Mouse (Mus musculus): ENCODE data around the gene Coq5. TPM values are rescaled to one million over a fixed set of nuclear protein-coding genes. Genes with fewer than 3 reads are reported as not detected.
A peak's percentile ranks its signal among the peaks of the same experiment; 100 is the strongest.

Coq5 gene
- total RNA-seq, 1 experiment = 34.8 TPM

DNA sequence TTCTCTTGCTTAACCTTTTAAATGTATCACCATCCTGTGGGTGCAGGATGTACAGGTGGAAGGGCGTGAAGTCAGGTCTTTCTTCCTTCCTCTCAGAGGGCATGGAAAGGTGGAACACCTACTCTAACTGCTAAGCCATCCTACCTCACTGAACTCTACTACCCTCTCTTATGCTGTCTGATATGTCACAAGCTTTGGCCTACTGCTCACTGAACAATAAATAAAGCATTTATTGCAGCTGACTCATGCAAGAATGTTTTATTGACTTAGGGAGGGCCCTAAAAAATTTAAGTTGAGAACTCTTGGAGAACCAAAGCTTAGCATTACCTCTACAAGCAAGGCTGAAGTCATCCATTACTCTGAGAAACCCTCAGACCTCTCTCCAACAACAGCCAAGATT lies 9.5 kb upstream of the Coq5 start:
- in situ Hi-C loops (cut with MboI; ENCODE audit: low sequenced_read_pairs in 2 of 2, unreplicated experiment in 2 of 2) = no loop called here
- TF ChIP-seq MAFK (IDR thresholded peaks at IDR 0.05; ENCODE audit: insufficient read depth, low read depth, low read length) = no peak
- TF ChIP-seq HCFC1 (IDR thresholded peaks at IDR 0.05; ENCODE audit: borderline replicate concordance, insufficient read depth, low read length) = no peak
- H3K4me3 ChIP-seq (ENCODE audit: insufficient read depth in 1 of 2, low read depth in 1 of 2, low read length in 2 of 2, poor library complexity in 1 of 2, severe bottlenecking in 1 of 2) = no peak overlapping the region
- H3K9me3 ChIP-seq (ENCODE audit: control insufficient read depth, insufficient read depth, low read depth, low read length) = no peaks in the 10 kb centered on the region
- no peak for DNase-seq (ENCODE audit: low read depth, low spot score)
- peaks cover 19% of the 10 kb centered on the region for H3K36me3 ChIP-seq (ENCODE audit: control insufficient read depth, insufficient read depth, low read length, poor library complexity, severe bottlenecking)
- H3K27ac ChIP-seq (ENCODE audit: insufficient read depth, low read depth, low read length, poor library complexity, severe bottlenecking) = no peak overlapping the region
- H3K4me1 ChIP-seq (ENCODE audit: control insufficient read depth in 2 of 2, insufficient read depth in 2 of 2, low read length in 2 of 2, poor library complexity in 1 of 2) = peaks cover 2 to 11% of the 10 kb centered on the region in 2 experiments; a peak in 3 of 4 replicates
- H3K9ac ChIP-seq (ENCODE audit: insufficient read depth, low read depth, low read length, poor library complexity, severe bottlenecking) = no peak overlapping the region

DNA sequence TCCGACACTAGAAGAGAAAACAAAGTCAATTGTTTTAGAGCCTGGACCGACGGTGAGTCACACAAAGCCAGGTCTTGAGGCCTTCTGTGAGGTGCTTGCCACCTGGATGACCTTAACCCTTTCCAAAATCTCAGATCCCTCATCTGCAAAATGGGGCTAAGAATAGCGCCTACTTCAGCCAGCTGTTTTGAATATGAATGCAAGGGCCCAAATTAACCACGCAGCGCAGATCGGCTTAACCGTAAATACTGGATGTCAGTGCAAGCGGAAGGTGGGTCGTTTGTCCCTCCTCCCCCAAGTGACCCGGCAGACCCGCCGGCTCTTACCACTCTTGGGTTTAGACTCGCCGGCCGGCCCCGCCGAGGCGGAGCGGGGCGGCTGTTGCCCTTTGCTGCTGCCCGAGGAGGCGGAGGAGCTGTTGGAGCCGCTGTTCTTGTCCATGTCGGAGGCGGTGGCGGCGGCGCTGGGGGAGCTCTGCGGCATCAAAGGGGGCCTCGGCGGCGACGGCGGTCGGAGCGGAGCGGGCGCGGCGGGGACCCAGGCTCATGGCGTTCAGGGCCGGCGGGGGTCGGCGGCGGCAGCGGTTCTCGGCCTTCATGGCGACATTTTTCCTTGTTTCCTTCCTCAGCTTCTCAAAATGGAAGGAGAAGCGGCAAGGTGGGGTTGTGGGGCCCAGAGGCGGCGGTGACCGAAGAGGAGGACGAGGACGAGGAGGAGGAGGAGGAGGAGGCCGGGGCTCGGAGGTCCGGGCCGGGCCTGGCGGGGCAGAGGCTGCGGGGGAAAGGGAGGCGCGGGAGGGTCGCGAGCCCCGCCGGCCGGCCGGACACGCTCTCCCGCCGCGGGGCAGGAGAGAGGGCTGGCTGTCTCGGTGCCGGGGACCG lies 7.3 kb upstream of the Coq5 start:
- peaks cover 2 to 10% of the 10 kb centered on the region in 2 experiments for H3K4me1 ChIP-seq (ENCODE audit: control insufficient read depth in 2 of 2, insufficient read depth in 2 of 2, low read length in 2 of 2, poor library complexity in 1 of 2)
- H3K4me3 ChIP-seq (ENCODE audit: insufficient read depth in 1 of 2, low read depth in 1 of 2, low read length in 2 of 2, poor library complexity in 1 of 2, severe bottlenecking in 1 of 2) = peak overlapping the region; percentile 97 to 98
- H3K27ac ChIP-seq (ENCODE audit: insufficient read depth, low read depth, low read length, poor library complexity, severe bottlenecking) = peak overlapping the region; percentile 54
- DNase-seq (ENCODE audit: low read depth, low spot score) = peak; percentile 27
- in situ Hi-C loops (cut with MboI; ENCODE audit: low sequenced_read_pairs in 2 of 2, unreplicated experiment in 2 of 2) = no loop called here
- TF ChIP-seq HCFC1 (IDR thresholded peaks at IDR 0.05; ENCODE audit: borderline replicate concordance, insufficient read depth, low read length) (no peak), ZC3H11A (IDR thresholded peaks at IDR 0.05; ENCODE audit: borderline replicate concordance, low read depth, low read length) (no peak), CHD2 (IDR thresholded peaks at IDR 0.05; ENCODE audit: low read depth, low read length) (no peak), MAFK (IDR thresholded peaks at IDR 0.05; ENCODE audit: insufficient read depth, low read depth, low read length) (no peak), ZNF384 (IDR thresholded peaks at IDR 0.05; ENCODE audit: low read depth, low read length) (no peak)
- H3K36me3 ChIP-seq (ENCODE audit: control insufficient read depth, insufficient read depth, low read length, poor library complexity, severe bottlenecking) = peaks cover 11% of the 10 kb centered on the region
- H3K9me3 ChIP-seq (ENCODE audit: control insufficient read depth, insufficient read depth, low read depth, low read length) = no peaks in the 10 kb centered on the region
- H3K9ac ChIP-seq (ENCODE audit: insufficient read depth, low read depth, low read length, poor library complexity, severe bottlenecking) = peak overlapping the region; percentile 97

DNA sequence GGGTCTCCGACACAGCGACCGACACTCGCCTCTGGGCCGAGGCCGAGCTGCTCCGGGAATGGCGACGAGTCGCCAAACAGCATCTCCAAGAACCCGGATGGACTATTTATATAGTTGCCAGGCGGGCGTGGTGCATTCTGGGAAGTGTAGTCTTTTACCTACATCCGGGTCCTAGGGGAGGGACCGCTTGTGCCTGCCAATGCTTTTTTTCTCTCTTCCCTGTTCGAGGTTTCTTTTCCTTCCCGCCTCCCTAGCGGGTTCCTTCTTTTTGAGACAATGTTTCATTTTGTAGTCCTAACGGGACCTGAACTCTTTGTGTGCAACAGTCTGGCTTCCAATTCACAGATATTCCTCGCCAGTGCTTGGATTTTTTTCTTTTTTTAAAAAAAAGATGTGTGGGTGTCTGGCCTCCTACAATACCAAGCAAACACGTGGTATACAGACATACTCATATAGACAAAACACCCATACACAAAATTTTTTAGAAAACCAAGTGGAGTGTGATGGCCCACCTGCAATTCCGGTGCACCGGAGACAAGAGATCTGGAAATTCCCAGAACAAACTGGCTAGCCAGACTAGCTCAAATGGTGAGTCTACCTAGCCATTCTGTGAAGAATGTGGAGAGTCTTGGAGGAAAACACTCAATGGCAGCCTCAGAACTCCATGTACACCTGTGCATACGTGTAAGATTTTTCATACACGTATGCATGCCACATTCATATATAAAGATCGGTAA lies 6.5 kb upstream of the Coq5 start, which contains the start of gene Rnf10:
TSS of gene Rnf10 (minus strand) at position 87 of the 737 bp plus-strand sequence.
- Histone ChIP-seq H3K9ac (ENCODE audit: insufficient read depth, low read depth, low read length, poor library complexity, severe bottlenecking) (peak within 1 kb of the TSS; percentile 97), H3K9me3 (ENCODE audit: control insufficient read depth, insufficient read depth, low read depth, low read length) (no peaks in the 10 kb centered on the region), H3K4me3 (ENCODE audit: insufficient read depth in 1 of 2, low read depth in 1 of 2, low read length in 2 of 2, poor library complexity in 1 of 2, severe bottlenecking in 1 of 2) (peak within 1 kb of the TSS; percentile 97 to 98), H3K27ac (ENCODE audit: insufficient read depth, low read depth, low read length, poor library complexity, severe bottlenecking) (peak within 1 kb of the TSS; percentile 82), H3K4me1 (ENCODE audit: control insufficient read depth in 2 of 2, insufficient read depth in 2 of 2, low read length in 2 of 2, poor library complexity in 1 of 2) (peaks cover 2 to 10% of the 10 kb centered on the region in 2 experiments), H3K36me3 (ENCODE audit: control insufficient read depth, insufficient read depth, low read length, poor library complexity, severe bottlenecking) (peaks cover 11% of the 10 kb centered on the region)
- TF ChIP-seq MAFK (IDR thresholded peaks at IDR 0.05; ENCODE audit: insufficient read depth, low read depth, low read length) (no peak), ZNF384 (IDR thresholded peaks at IDR 0.05; ENCODE audit: low read depth, low read length) (peak; percentile 94), CHD2 (IDR thresholded peaks at IDR 0.05; ENCODE audit: low read depth, low read length) (no peak), HCFC1 (IDR thresholded peaks at IDR 0.05; ENCODE audit: borderline replicate concordance, insufficient read depth, low read length) (peak; percentile 95)
- in situ Hi-C loops (cut with MboI; ENCODE audit: low sequenced_read_pairs in 2 of 2, unreplicated experiment in 2 of 2) = no loop called here
- peak; percentile 99 for DNase-seq (ENCODE audit: low read depth, low spot score)

DNA sequence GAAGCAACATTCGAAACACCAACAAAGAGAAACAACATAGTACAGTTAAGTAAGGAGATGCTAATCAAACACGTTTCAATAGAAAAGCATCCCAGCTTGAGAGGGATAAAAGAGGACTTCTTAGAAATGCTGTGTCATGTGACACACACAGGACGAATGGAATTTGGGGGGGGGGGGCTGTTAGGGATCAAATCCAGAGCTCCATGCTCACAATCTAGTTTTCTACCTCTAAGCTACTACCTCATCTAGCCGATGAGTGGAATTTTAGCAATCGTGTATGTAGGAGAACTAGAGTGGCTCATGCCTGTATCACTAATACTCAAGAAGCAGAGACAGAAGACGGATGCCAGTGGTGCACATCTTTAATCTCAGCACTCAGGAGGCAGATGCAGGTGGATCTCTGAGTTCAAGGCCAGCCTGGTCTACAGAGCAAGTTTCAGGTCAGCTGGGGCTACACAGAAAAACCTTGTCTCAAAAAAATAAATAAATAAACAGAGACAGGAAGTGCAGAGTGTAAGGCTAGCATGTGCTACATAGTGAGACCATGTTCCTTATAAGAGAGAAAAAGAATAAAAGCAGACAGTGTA lies 5.8 kb upstream of the Coq5 start:
- Histone ChIP-seq H3K27ac (ENCODE audit: insufficient read depth, low read depth, low read length, poor library complexity, severe bottlenecking) (peak overlapping the region; percentile 82; the same call in 1 of the 2 replicates), H3K4me3 (ENCODE audit: insufficient read depth in 1 of 2, low read depth in 1 of 2, low read length in 2 of 2, poor library complexity in 1 of 2, severe bottlenecking in 1 of 2) (peak overlapping the region; percentile 54 to 97), H3K9me3 (ENCODE audit: control insufficient read depth, insufficient read depth, low read depth, low read length) (no peaks in the 10 kb centered on the region), H3K4me1 (ENCODE audit: control insufficient read depth in 2 of 2, insufficient read depth in 2 of 2, low read length in 2 of 2, poor library complexity in 1 of 2) (peaks cover 2 to 10% of the 10 kb centered on the region in 2 experiments), H3K9ac (ENCODE audit: insufficient read depth, low read depth, low read length, poor library complexity, severe bottlenecking) (peak overlapping the region; percentile 80; the same call in 1 of the 2 replicates), H3K36me3 (ENCODE audit: control insufficient read depth, insufficient read depth, low read length, poor library complexity, severe bottlenecking) (peaks cover 7% of the 10 kb centered on the region)
- DNase-seq (ENCODE audit: low read depth, low spot score) = no peak
- no peak for TF ChIP-seq HCFC1 (IDR thresholded peaks at IDR 0.05; ENCODE audit: borderline replicate concordance, insufficient read depth, low read length)
- no peak for TF ChIP-seq ZNF384 (IDR thresholded peaks at IDR 0.05; ENCODE audit: low read depth, low read length)
- no peak for TF ChIP-seq ZC3H11A (IDR thresholded peaks at IDR 0.05; ENCODE audit: borderline replicate concordance, low read depth, low read length)
- TF ChIP-seq CHD2 (IDR thresholded peaks at IDR 0.05; ENCODE audit: low read depth, low read length) = no peak
- TF ChIP-seq MAFK (IDR thresholded peaks at IDR 0.05; ENCODE audit: insufficient read depth, low read depth, low read length) = no peak
- in situ Hi-C loops (cut with MboI; ENCODE audit: low sequenced_read_pairs in 2 of 2, unreplicated experiment in 2 of 2) = no loop called here

Measured in ES-E14 (cell line).